8 mouse cellular contexts compared by ENCODE assay signal in genomic region chr17:80825971-80826730, GRCm38 (mm10).
DNase-seq lines count a peak whose midpoint lies in the region; ATAC-seq lines count a peak whose summit lies in the region.

No protein-coding gene starts in this region.

- H3K4me2 ChIP-seq in forebrain, embryonic 15.5 days (replicated peaks): no peak overlapping the region
- H3K4me2 ChIP-seq in forebrain, embryonic 13.5 days: no peak overlapping the region

- peak overlapping the region; percentile 30; the same call in 1 of the 2 replicates for H3K27ac ChIP-seq in forebrain, embryonic 10.5 days
- no peak overlapping the region for H3K27ac ChIP-seq in forebrain, embryonic 15.5 days (replicated peaks)
- no peak overlapping the region; the same call in 1 of the 2 replicates for H3K27ac ChIP-seq in forebrain, embryonic 13.5 days

- no peaks in the 10 kb centered on the region for H3K36me3 ChIP-seq in forebrain, embryonic 10.5 days (replicated peaks)
- no peaks in the 10 kb centered on the region for H3K36me3 ChIP-seq in forebrain, embryonic 15.5 days
- no peaks in the 10 kb centered on the region for H3K36me3 ChIP-seq in forebrain, embryonic 13.5 days (ENCODE audit: poor library complexity, severe bottlenecking)

- H3K9me3 ChIP-seq in forebrain, embryonic 10.5 days: no peaks in the 10 kb centered on the region
- H3K9me3 ChIP-seq in forebrain, embryonic 15.5 days: no peaks in the 10 kb centered on the region
- no peaks in the 10 kb centered on the region for H3K9me3 ChIP-seq in forebrain, embryonic 13.5 days (replicated peaks)

- H3K9ac ChIP-seq in forebrain, embryonic 15.5 days (replicated peaks): no peak overlapping the region
- no peak overlapping the region for H3K9ac ChIP-seq in forebrain, embryonic 13.5 days

- ATAC-seq in forebrain, embryonic 15.5 days (replicated peaks): no peak
- no peak for ATAC-seq in inflammation-experienced regulatory T-cells, adult 6 months
- no peak for ATAC-seq in forebrain, embryonic 13.5 days

- WGBS in forebrain, embryonic 10.5 days: 63% methylated on average over 12 of the region's 12 CpGs
- 60% methylated on average over 12 of the region's 12 CpGs for WGBS in forebrain, embryonic 15.5 days
- 66% methylated on average over 12 of the region's 12 CpGs for WGBS in forebrain, embryonic 13.5 days

- no peak overlapping the region for H3K4me3 ChIP-seq in forebrain, embryonic 10.5 days
- no peak overlapping the region for H3K4me3 ChIP-seq in forebrain, embryonic 15.5 days
- H3K4me3 ChIP-seq in forebrain, embryonic 13.5 days: no peak overlapping the region

- H3K27me3 ChIP-seq in forebrain, embryonic 10.5 days (ENCODE audit: poor library complexity, severe bottlenecking): no peaks in the 10 kb centered on the region
- H3K27me3 ChIP-seq in forebrain, embryonic 15.5 days: no peaks in the 10 kb centered on the region
- H3K27me3 ChIP-seq in forebrain, embryonic 13.5 days: no peaks in the 10 kb centered on the region

- peaks cover 14% of the 10 kb centered on the region for H3K4me1 ChIP-seq in forebrain, embryonic 10.5 days
- peaks cover 7% of the 10 kb centered on the region; the same call in 1 of the 2 replicates for H3K4me1 ChIP-seq in forebrain, embryonic 15.5 days
- H3K4me1 ChIP-seq in forebrain, embryonic 13.5 days: no peaks in the 10 kb centered on the region; the same call in 1 of the 2 replicates

- no peak for DNase-seq in forebrain, embryonic 10.5 days (ENCODE audit: extremely low spot score, low spot score)
- DNase-seq in heart, adult 11 months: peak; percentile 99
- DNase-seq in kidney, adult 8-10 months: peak; percentile 21 to 31
- DNase-seq in lung, postnatal 14 days: peak; percentile 53
- no peak for DNase-seq in layer of hippocampus, adult 18-20 months (ENCODE audit: low spot score in 2 of 2)

Comparison
In these comparisons a context has a peak if more than half of its experiments do, and no peak if none do; other contexts are left out.
1. DNase-seq: peak in heart, adult 11 months (single experiment), kidney, adult 8-10 months (2 of 2) and lung, postnatal 14 days (single experiment); none in forebrain, embryonic 10.5 days (single experiment) and layer of hippocampus, adult 18-20 months (0 of 2).